Mouse (Mus musculus) lung, postnatal 25 days (tissue): Measurements from ENCODE around the gene Slc25a47.

Experiments used
- DNase-seq: peaks from one replicate; pipeline ENCODE4 v3.0.0; 2022; ENCODE audit warnings: low spot score

Slc25a47 gene

DNA sequence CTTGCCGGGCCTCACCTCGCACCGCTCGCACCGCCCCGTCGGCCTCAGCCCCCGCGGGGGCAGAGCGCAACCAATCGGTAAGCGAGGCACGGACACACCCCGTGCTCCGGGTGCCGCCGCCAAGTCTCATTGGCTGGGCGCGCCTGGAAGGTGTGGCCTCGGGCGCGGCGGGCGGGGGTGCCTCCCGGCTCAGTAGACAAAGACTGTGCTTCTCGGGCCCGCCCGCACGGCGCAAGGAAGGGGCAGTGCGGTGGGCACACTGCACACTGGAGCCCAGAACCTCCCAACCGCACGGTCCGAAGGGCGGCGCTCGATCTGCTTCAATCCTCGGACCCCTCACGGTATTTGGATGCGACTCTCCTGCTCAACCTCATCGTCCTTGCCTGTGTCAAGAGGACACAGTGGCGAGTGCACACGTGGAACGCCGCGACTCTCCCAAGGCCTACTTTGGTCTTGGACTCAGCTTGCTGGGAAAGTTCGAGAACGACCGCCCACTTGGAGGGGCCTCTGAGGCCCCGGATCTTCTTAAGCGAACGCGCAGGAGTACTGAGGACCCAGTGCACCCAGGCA is at the start of gene Slc25a47, which contains the start of gene Slc25a29:
Slc25a47 (plus strand) TSS at position 207 of the 570 bp plus-strand sequence.
Slc25a29 (minus strand) TSS at position 44 of the 570 bp plus-strand sequence.
- peak; percentile 97 for DNase-seq

DNA sequence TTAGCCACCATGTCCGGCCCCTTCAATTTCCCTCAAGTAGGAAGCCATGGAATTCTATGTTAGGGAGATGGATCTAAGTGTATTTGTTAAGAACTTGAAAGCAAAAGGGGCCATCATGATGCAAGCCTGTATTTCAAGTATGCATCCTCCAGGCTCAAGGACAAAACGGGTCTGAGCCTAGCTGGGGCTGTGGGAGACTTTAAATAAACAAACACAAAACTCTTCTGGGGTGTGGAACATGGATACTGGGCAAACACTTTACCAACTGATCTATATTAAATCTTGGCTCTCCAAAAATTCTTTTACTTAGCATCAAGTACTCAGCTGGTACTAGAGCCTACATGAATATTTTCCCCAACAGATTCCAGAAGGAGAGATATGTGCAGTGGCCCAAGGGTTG is 48.5 kb upstream of the Slc25a47 start:
- DNase-seq: no peak

DNA sequence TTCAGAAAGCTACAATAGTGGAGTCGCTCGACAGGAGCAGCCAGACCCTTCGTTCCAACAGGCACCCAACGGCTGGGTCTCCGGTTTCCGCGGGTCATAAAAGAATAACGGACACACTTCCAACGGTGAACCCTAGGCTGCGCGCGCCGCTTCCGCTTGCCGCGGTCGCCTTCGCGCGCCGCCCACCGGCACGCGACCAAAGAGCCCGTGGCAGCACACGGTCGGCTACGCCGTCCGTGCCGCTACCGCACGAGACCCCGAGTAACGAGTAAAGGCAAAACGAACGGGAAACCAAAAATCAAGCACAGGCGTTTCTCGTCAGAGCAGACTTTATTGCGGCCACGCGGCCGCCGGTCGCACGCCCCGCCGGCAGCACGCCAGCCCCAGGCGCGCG is 43.7 kb upstream of the Slc25a47 start:
- peak; percentile 81 for DNase-seq

DNA sequence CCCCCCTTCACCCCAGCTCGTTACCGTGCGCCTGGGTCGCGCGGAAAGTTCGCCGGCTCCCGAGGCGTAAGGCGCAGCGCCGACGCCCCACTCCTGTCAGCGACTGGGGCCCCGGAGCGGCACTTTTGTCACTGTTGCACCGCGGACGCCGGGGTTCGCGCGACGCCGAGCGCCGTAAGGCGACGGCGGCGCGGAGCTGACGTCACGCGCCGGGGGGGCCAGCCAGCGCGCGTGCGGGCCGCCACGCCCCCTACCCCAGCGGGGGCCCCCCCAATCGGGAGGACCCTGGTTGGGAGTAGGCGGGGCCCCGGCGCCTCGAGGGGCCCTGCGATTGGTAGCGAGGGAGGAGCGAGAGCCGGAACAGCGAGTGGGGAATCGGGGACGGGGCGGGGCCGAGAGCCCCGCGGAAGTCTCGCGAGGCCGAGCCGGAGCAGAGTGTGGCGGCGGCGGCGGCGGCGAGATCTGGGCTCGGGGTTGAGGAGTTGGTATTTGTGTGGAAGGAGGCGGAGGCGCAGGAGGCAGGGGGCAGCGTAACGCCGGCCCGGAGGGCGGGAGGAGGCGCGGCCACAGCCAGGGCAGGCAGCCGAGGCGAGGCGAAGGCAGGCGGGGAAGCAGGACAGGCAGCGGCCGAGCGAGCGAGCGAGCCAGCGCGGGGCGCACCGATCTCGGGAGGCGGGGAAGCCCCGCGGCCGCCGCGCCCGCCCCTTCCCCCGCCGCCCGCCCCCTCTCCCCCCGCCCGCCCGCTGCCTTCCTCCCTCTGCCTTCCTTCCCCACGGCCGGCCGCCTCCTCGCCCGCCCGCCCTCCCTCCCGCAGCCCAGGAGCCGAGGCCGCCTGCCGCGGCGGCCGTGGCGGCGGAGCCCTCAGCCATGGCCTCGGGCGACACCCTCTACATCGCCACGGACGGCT is 43.0 kb upstream of the Slc25a47 start, which contains the start of gene Yy1:
Yy1 (plus strand) TSS at position 428 of the 907 bp plus-strand sequence.
- DNase-seq: peak; percentile 98

DNA sequence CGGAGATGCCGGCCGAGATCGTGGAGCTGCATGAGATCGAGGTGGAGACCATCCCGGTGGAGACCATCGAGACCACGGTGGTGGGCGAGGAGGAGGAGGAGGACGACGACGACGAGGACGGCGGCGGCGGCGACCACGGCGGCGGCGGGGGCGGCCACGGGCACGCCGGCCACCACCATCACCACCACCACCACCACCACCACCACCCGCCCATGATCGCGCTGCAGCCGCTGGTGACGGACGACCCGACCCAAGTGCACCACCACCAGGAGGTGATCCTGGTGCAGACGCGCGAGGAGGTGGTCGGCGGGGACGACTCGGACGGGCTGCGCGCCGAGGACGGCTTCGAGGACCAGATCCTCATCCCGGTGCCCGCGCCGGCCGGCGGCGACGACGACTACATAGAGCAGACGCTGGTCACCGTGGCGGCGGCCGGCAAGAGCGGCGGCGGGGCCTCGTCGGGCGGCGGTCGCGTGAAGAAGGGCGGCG is 42.3 kb upstream of the Slc25a47 start:
- no peak for DNase-seq

DNA sequence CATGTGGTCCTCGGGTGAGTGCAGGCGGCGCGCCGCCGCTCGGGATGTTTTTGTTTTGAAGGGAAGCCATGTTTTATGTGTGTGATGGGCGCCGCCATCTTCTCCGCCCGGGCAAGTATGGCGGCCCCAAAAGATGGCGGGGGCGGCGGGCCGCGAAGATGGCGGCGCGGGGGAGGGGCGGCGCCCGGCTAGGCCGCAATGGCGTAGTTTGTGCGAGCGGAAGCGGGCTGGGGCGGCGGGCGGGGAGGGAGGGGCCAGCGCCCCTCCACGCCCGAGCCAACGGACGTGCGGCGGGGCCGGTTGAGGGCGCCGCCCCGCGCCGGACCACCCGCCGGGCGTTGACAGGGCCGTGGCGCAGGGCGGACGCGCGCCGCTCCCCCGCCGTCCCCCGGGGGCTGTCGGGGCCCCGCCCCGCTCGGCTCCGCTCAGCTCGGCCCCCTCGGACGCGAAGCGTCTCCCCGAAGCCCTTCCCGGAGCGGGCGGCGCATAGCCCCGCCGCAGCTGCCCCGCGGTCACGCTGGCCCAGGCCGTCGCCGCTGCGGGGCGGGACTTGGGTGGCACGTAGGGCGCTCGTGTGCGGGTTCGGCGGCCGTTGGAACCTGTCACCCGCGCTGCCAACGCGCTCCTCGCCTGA is 41.7 kb upstream of the Slc25a47 start:
- DNase-seq: peak; percentile 80

DNA sequence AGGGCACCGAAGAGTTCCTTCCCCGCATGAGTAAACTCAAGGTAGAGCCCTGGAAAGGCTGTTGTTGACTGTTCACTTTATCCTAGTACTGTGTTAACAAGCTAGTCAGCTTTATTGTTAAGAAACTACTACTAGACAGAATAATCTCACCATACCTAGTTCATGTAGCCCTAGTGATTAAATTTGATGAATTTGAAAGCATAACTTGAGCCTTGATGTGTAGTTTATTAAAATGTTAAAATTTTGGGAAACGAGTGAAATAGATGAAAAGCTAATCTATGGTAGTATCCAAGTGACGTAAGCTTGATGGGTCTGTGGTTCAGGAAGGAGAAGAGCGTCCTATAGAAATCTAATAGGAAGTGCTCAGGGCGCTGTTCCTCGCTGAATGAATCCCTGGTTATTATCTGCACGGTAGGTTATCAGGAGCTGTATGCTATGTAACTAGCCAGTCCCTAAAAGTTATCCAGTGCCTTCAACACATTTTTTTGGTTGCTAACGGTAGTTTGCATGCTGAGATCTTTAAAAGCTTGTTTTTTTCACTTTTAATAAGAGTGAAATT is 40.8 kb upstream of the Slc25a47 start:
- DNase-seq: no peak

DNA sequence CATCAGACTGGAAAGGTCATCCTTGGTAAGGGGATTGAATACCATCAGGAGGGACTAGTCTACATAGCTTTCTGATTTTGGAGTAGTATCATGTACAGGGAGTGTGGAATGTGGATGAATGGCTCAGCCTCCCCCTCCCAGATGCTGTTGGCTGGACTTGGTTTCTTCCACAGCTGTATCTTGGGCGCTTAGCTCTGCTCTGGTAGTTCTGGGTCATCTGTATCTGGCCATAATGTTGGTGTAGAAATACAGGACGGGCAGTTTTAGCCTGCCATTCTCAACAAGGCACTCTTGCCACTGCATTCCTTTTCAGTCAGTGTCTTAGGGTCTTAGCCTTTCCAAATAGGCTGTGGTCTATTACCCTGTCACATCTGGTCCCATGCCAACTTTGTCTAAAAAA is 34.2 kb upstream of the Slc25a47 start:
- DNase-seq: no peak

DNA sequence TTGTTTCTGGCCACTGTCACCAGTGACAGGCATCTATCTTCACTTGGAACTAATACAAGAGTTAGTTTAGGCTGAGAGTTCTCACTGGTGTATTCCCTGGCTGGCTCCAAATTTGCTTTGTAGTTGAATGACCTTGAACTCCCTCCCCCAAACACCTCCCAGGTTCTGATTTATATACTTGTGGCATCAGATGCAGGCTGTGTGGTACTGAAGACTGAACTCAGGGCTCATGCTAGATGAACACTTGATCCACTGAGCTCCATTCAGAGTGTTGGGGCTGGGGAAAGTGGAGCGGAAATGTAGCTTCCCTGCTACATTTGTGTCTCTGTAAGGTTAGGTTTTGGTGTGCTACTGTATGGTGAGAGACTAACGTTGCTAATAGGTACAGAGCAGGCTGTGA is 31.5 kb upstream of the Slc25a47 start:
- DNase-seq: no peak

DNA sequence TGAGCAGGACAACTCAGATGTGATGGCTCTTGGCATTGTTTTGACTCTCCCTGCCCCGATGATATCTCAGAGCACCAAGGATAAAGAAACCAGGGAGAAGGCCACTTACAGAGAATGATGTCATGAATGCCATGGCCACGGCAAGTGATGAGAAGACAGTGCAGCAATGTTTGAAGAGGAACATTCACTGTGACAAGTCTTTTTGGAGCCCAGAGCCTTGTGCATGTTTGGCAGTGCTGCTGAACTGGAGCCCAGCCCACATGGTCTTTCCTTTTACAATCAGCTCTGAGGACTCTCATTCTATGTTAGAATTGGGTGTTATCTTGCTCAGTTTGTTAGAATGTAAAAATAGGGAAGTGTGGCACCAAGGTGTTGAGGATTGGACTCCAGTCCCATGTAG is 27.4 kb upstream of the Slc25a47 start:
- DNase-seq: no peak

DNA sequence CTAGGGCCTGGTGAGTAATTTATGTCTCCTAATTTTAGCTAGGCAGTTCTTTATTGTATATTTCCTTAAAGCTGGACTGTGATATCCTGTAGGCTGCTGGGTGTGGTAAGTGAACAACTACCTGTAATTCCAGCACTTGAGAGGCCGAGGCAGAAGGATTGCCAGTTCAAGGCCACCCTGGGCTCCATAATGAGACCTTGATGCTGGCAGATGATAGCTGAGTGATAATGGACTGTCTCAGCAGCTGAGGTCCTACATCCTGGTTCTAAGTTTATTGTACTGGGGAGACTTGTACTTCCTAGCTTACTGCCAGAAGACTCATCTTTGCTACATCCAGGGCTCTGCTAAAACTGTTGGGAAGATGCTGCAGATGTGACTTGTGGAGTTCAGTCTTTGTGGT is 26.1 kb upstream of the Slc25a47 start:
- DNase-seq: no peak

DNA sequence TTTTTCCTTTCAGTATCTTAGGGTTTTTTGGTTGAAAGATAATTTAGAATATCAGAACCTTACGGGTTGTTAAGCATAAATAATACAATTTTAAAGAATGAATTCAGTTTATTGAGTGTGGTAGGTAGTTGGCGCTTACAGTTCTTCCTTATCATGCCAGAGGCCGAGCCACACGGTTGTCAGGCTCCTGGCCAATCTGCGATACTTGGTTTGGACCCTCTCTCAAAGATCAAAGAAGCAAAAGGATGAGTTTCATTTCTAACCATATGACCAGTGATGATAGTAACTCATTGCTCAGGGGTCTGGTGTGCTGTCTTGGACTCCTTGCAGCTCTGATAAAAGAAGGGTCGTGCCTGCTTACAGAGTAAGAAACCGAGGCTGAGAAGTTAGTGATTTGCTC is 25.5 kb upstream of the Slc25a47 start:
- DNase-seq: no peak

DNA sequence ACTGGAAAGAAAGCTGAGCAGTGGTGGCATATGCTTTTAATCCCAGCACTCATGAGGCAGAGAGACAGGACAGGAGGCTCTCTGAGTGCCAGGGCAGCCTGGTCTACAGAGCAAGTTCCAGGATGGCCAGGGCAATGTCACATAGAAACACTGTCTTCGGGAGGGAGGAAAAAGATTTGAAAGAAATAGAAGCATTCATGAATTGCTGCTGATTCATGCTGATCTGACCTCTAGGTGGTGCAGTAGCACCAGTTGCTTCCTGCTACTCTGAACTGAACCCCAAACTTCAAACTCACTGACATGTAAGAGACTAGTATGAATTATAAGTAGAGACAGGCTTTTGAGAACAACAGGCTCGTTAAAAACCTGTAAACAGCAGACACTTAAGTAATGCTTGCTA is 24.7 kb upstream of the Slc25a47 start:
- DNase-seq: peak; percentile 39

DNA sequence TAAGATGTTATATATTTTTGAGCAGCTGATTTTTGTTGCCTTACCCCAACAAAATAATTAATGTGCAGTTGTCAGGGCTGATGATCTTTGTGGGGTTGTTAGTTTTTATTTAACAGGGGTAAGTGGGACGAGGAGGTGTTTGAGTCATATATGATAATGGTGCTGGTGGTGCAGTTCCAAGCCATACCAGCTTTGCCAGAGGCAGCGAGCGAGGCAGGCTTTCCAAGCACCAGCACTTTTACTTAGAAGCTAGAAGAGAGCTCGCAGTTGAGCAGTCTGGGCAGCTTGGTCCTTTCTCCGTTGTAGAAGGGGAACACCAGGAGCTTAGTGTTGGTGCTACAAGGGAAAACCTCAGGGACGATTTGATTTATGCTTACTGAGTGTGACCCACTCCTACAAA is 23.4 kb upstream of the Slc25a47 start:
- DNase-seq: no peak

DNA sequence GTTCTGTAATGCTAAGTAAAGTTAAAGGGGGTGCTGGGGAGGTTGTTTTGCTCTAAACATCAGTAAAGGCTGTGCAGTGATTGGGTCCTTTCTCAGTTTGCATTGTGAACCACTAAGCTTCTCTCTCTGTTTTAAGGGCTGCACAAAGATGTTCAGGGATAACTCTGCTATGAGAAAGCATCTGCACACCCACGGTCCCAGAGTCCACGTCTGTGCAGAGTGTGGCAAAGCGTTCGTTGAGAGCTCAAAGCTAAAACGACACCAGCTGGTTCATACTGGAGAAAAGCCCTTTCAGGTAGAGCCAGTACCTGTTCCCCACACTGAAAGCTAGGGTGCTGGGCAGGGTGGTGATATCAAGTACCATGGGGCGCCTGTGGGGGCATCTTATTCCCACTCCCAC is 21.4 kb upstream of the Slc25a47 start:
- no peak for DNase-seq

DNA sequence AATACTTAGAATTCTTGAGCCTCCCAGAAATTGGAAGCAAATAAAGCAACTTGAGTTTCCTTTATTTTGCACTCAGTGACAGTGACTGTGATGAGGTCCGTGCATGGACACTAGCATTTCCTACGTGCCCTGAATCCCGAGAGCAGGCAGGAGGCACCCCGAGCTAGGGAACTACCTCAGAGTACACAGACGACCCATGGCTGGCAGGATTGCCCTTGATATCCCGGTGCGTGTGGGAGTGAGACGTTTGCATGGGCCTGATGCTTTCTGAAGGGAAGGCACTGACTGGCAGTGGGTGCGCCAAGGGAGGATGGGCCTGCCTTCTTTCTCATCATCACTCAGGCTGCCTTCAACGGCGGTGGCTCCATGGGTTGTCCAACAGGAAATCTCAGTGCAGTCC is 19.3 kb upstream of the Slc25a47 start:
- DNase-seq: no peak

DNA sequence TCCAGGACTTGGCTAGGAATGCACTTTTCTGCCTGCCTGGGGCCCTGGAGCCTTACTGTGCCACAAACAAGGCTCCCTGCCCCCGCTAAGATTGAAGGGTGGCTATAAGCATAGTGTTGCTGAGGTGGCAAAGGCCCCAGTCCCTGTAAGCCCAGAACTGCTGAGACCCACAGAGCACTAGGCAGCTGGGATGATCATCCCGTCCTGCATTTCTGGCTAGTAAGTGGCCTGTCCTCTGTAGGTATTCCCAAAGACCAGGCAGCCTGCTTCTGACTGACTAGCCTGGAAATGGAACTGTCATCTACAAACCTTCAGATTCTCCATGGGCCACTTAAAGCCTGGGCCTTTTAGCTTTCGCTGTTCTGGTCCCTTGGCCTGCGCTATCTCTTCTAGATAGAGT is 15.4 kb upstream of the Slc25a47 start:
- no peak for DNase-seq

DNA sequence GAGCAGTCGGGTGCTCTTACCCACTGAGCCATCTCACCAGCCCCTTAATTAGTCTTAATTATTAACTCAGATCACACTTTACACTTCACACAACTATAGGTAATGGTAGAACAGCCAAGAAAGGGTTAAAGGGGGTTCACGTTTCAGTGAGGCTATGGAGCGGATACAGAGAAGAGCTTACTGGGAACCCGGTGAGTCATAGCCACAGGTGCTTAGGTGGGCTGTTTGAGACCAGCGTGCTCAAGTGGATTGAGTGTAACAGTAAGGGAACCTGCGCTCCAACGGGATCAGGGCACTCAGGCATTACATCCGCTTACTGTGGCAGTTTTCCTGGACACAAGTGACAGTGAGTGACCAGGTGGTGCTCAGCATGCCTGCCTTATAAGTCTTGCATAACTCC is 12.8 kb upstream of the Slc25a47 start:
- no peak for DNase-seq

DNA sequence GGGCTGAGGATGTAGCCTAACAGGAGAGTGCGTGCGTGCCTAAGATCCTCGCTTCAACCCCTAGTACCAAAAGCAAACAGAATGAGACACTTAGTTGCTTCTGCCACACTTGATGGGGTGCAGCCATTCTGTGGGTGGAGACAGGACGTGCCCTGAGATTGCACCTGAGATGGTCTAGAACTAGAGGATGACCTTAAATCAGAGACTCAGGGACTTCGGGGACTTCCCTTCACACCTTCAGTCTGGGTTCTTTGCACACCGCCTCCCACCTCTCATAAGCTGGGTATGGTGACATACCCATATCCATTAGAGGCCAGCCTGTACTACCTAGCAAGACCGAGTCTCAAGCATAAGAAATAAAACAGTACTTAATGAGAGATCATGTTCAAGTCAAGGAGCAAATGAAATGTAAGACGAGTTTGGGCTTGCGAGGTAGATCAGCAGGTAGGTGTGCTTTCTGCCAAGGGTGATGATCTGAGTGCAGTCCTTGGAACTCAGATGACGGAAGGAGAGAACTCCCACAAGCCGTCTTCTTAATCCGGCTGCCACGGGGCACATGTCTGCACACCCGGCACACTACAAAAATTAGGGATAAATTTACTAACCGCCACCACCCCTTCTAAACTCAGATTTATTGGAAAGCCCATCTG is 11.5 kb upstream of the Slc25a47 start:
- no peak for DNase-seq

DNA sequence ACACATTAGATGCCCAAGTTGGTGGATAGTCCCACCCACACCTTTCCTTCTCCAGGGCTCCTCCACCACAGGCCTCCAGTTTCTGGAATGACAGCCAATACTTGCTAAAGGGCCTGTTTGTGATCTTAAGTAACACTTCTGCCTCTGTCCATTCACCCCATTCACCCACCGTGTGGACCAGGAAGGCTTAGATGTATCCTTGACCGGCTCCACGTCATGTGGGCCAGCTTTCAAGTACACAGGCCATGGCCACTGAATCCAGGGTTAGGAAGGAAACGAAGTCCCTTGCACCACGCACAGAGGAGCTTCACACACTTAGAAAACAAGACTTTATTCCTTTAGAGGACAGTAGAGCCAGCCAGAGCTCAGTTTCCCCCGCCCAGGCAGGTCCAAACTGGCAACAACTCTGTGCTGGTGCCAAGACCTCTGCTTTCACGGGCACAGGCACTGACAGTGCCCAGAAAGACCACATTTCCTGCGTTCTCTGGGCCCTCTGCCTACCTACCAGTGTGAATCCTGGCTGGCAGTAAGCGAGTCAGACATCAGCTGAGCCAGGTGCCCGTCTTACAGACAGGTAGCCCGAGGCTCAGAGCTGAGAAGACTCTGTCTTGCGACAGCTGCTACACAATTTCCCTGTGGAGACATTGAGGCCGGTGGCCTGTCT is 10.2 kb upstream of the Slc25a47 start:
- DNase-seq: no peak

DNA sequence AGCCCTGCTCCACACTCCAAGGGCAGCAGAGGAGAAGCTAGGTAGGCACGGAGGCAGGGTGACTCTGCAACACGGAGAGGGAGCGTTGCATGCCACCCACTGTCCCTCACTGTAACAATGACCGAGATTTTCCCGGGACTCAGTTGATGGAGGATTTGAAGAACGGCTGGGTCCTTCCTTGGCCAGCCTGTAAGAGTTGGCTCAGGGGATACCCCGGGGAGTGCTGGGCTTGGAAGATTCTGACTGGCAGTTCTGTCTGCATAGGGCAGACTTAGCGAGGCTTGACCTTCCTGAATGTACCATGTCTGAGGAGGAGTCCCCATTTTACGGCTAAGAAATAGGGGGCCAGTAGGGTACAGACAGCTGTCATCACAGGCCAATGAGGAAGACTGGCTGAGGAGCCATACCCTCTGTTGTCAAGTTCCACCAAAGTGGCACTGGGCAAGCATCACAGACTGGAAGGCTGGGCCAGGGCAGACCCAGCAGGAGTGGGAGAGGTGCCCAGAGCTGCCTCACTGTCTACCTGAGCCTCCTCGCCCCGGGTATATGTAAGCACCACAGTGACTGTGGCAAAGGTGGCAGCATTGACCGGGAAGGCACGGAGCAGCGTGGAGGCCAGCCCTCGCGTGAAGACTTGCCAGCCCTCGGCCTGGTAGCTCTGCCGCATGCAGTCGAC is 9.4 kb upstream of the Slc25a47 start:
- no peak for DNase-seq
